Mouse (Mus musculus): ENCODE data around the gene Cd2bp2. TPM values are rescaled to one million over a fixed set of nuclear protein-coding genes. Genes with fewer than 3 reads are reported as not detected.

Cd2bp2 gene
- 10 to 100 TPM; 43.2 to 56.9 (median 48.7) TPM for polyA plus RNA-seq (2017; shearing (Covaris generic))

GRCm38 (mm10) chr7:127195544-127196295 lies at the start of gene Cd2bp2:
Gene Cd2bp2 (minus strand): TSS chr7:127196050.
- ATAC-seq: peak; percentile 100

GRCm38 (mm10) chr7:127244658-127245510 lies 49.0 kb upstream of the Cd2bp2 start:
- no peak for ATAC-seq

GRCm38 (mm10) chr7:127243870-127244657 lies 48.2 kb upstream of the Cd2bp2 start, which contains the start of gene Zfp771:
Gene Zfp771 (plus strand): TSS chr7:127244274.
- peak; percentile 75 for ATAC-seq

GRCm38 (mm10) chr7:127243361-127243867 lies 47.6 kb upstream of the Cd2bp2 start:
- no peak for ATAC-seq

GRCm38 (mm10) chr7:127234777-127235176 lies 38.9 kb upstream of the Cd2bp2 start:
- ATAC-seq: no peak

- ATAC-seq: no peak
Observed at GRCm38 (mm10) chr7:127233765-127234164, 37.9 kb upstream of the Cd2bp2 start.

- peak; percentile 30 for ATAC-seq
Observed at GRCm38 (mm10) chr7:127233368-127233749, 37.5 kb upstream of the Cd2bp2 start.

- ATAC-seq: peak; percentile 81
Observed at GRCm38 (mm10) chr7:127232622-127233367, 36.9 kb upstream of the Cd2bp2 start, which contains the start of the genes Zfp553 and Sept1. Gene Zfp553 (plus strand): TSS chr7:127233061. Gene Sept1 (minus strand): TSS chr7:127233130.

GRCm38 (mm10) chr7:127231826-127232621 lies 36.2 kb upstream of the Cd2bp2 start:
- peak; percentile 12 for ATAC-seq

- ATAC-seq: no peak
Observed at GRCm38 (mm10) chr7:127231376-127231775, 35.5 kb upstream of the Cd2bp2 start.

GRCm38 (mm10) chr7:127228615-127229303 lies 32.9 kb upstream of the Cd2bp2 start:
- ATAC-seq: peak; percentile 52

GRCm38 (mm10) chr7:127225147-127225995 lies 29.5 kb upstream of the Cd2bp2 start:
- ATAC-seq: no peak

GRCm38 (mm10) chr7:127224616-127225015 lies 28.8 kb upstream of the Cd2bp2 start:
- ATAC-seq: no peak

GRCm38 (mm10) chr7:127223515-127224478 lies 27.9 kb upstream of the Cd2bp2 start:
- ATAC-seq: no peak

GRCm38 (mm10) chr7:127223106-127223505 lies 27.3 kb upstream of the Cd2bp2 start:
- no peak for ATAC-seq

- ATAC-seq: peak; percentile 86
Observed at GRCm38 (mm10) chr7:127220440-127220839, 24.6 kb upstream of the Cd2bp2 start.

GRCm38 (mm10) chr7:127218670-127219069 lies 22.8 kb upstream of the Cd2bp2 start:
- ATAC-seq: peak; percentile 4

Data from inflammation-experienced regulatory T-cells, adult 6 months (primary cell).